Mouse (Mus musculus) stomach, postnatal 0 days (tissue): ENCODE data around the gene Kifc3.

Experiments
- CTCF ChIP-seq: IDR thresholded peaks from 2 replicates; pipeline ENCODE4 v1.5.1; 2016; ENCODE audit warnings: antibody characterized with exemption, low read depth, mild to moderate bottlenecking, moderate library complexity
- EP300 ChIP-seq: optimal IDR thresholded peaks from 2 replicates; pipeline ENCODE3; 2016; ENCODE audit warnings: antibody characterized with exemption

DNA sequence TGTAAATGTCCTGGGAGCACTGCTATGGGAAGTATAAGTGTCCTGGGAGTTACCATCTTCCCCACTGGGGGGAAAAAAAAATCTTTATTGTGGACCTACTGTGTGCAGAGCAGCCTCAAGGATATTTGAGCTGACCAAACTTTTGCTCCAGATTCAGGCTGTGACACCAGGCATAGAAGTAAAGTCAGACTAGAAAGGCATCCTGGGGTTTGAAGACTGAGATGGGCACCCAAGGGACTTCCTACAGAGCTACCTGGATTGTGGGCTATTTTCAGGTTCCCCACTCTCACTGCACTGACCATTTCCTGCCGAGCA lies 63.6 kb downstream of the Kifc3 start:
- no peak for TF ChIP-seq CTCF
- no peak for TF ChIP-seq EP300
